Mouse (Mus musculus) lung, adult 18-20 months (tissue): ENCODE data around the gene C1qtnf5.
A peak's percentile ranks its signal among the peaks of the same experiment; 100 is the strongest.
"Not testable (repeated sequence)": the region's sequence is repeated elsewhere in the genome, so short reads cannot be mapped to it uniquely, and the experiment has no call there.

Experiments
- DNase-seq, 2 experiments: peaks; one replicate each; pipeline ENCODE4 v3.0.0; 2022; ENCODE audit warnings: mixed read lengths in 2 of 2

The C1qtnf5 gene

GRCm38 (mm10) chr9:44106596-44106995 is 449 bp upstream of the C1qtnf5 start:
- DNase-seq: no peak

- DNase-seq: no peak
These were observed 623 bp downstream of the C1qtnf5 start for GRCm38 (mm10) chr9:44107557-44108179.

- no peak for DNase-seq
These were observed 1.4 kb downstream of the C1qtnf5 start for GRCm38 (mm10) chr9:44108269-44109055.

- DNase-seq: peak; percentile 67 to 73
These were observed 2.5 kb downstream of the C1qtnf5 start for GRCm38 (mm10) chr9:44109360-44110095.

GRCm38 (mm10) chr9:44111909-44112308 is 4.9 kb downstream of the C1qtnf5 start:
- not testable (repeated sequence) for DNase-seq

- DNase-seq: peak; percentile 97 to 98
These were observed 6.2 kb downstream of the C1qtnf5 start, which contains the start of the genes Gm49380 and Rnf26 for GRCm38 (mm10) chr9:44113105-44113789. Gene Gm49380, minus strand, starts transcription at chr9:44113500. Gene Rnf26, minus strand, starts transcription at chr9:44113517.

- no peak for DNase-seq
These were observed 7.4 kb downstream of the C1qtnf5 start for GRCm38 (mm10) chr9:44114453-44114852.

- no peak for DNase-seq
These were observed 8.6 kb downstream of the C1qtnf5 start for GRCm38 (mm10) chr9:44115599-44115998.

- DNase-seq: no peak
These were observed 9.1 kb downstream of the C1qtnf5 start for GRCm38 (mm10) chr9:44116182-44116581.

GRCm38 (mm10) chr9:44119011-44119410 is 12.0 kb downstream of the C1qtnf5 start:
- DNase-seq: peak in 1 of 2 experiments; percentile 46

- no peak for DNase-seq
These were observed 13.0 kb downstream of the C1qtnf5 start for GRCm38 (mm10) chr9:44119948-44120465.

GRCm38 (mm10) chr9:44124317-44124716 is 17.3 kb downstream of the C1qtnf5 start:
- peak in 1 of 2 experiments; percentile 19 for DNase-seq

- no peak for DNase-seq
These were observed 18.0 kb downstream of the C1qtnf5 start for GRCm38 (mm10) chr9:44125026-44125425.

GRCm38 (mm10) chr9:44125546-44126428 is 18.7 kb downstream of the C1qtnf5 start:
- DNase-seq: peak; percentile 82 to 89

GRCm38 (mm10) chr9:44126746-44127145 is 19.7 kb downstream of the C1qtnf5 start:
- DNase-seq: no peak

GRCm38 (mm10) chr9:44127351-44127801 is 20.3 kb downstream of the C1qtnf5 start:
- peak; percentile 45 to 56 for DNase-seq

GRCm38 (mm10) chr9:44129633-44130032 is 22.6 kb downstream of the C1qtnf5 start:
- DNase-seq: peak; percentile 55 to 73

- DNase-seq: peak; percentile 90 to 91
These were observed 23.0 kb downstream of the C1qtnf5 start for GRCm38 (mm10) chr9:44130034-44130433.

GRCm38 (mm10) chr9:44130581-44131275 is 23.7 kb downstream of the C1qtnf5 start:
- peak; percentile 53 to 59 for DNase-seq

GRCm38 (mm10) chr9:44131276-44131590 is 24.2 kb downstream of the C1qtnf5 start:
- DNase-seq: no peak

- DNase-seq: no peak
These were observed 25.2 kb downstream of the C1qtnf5 start for GRCm38 (mm10) chr9:44132200-44132599.
